Comparison of ENCODE assay signal across 23 mouse cellular contexts in genomic region chr8:94754486-94754885, GRCm38 (mm10). TPM values are rescaled to one million over a fixed set of nuclear protein-coding genes. Genes with fewer than 3 reads are reported as not detected.
DNase-seq lines count a peak whose midpoint lies in the region; ATAC-seq and TF ChIP-seq lines count a peak whose summit lies in the region.
"Had no signal": no experiment of that assay in that cellular context is flagged by ENCODE, and none has a peak within 500 bp of the region (broad histone marks: within the 10 kb centered on the region; RNA-seq: fewer than 3 reads in every experiment).

No protein-coding gene starts in this region.

- H3K9me3 ChIP-seq in intestine, embryonic 15.5 days: no peaks in the 10 kb centered on the region
- no peaks in the 10 kb centered on the region for H3K9me3 ChIP-seq in forebrain, embryonic 15.5 days
- H3K9me3 ChIP-seq: embryonic facial prominence, embryonic 13.5 days; forebrain, embryonic 13.5 days; heart, embryonic 12.5 days; hindbrain, embryonic 10.5 days had no signal

- WGBS in kidney, adult 2 months: 48% methylated on average over 2 of the region's 2 CpGs
- 60% methylated on average over 2 of the region's 2 CpGs for WGBS in intestine, embryonic 15.5 days
- 79% methylated on average over 2 of the region's 2 CpGs for WGBS in forebrain, embryonic 15.5 days

- peak; percentile 18 for DNase-seq in kidney, adult 2 months
- DNase-seq in kidney, postnatal 36 days: no peak
- DNase-seq in retina, postnatal 1 day: peak; percentile 89
- DNase-seq in lung, postnatal 14 days: no peak
- DNase-seq: adrenal gland, adult 2 months; adrenal gland, postnatal 25 days; cerebellum, adult 2 months; cerebellum, postnatal 10 days; embryo, embryonic 11 days; gastrocnemius, postnatal 10 days had no signal

- no peak overlapping the region for H3K27ac ChIP-seq in kidney, adult 2 months (ENCODE audit: insufficient read depth, low read depth, low read length)
- no peak overlapping the region for H3K27ac ChIP-seq in intestine, embryonic 15.5 days
- H3K27ac ChIP-seq in forebrain, embryonic 15.5 days (replicated peaks): no peak overlapping the region
- H3K27ac ChIP-seq: embryonic facial prominence, embryonic 13.5 days; forebrain, embryonic 13.5 days; hindbrain, embryonic 10.5 days; hindbrain, embryonic 14.5 days had no signal

- H3K4me3 ChIP-seq in kidney, adult 2 months (ENCODE audit: insufficient read depth, low read depth, low read length): no peak overlapping the region
- no peak overlapping the region for H3K4me3 ChIP-seq in intestine, embryonic 15.5 days (replicated peaks)
- H3K4me3 ChIP-seq in forebrain, embryonic 15.5 days: no peak overlapping the region
- H3K4me3 ChIP-seq: embryonic facial prominence, embryonic 13.5 days; forebrain, embryonic 13.5 days; heart, embryonic 12.5 days; hindbrain, embryonic 10.5 days had no signal

- ATAC-seq in intestine, embryonic 15.5 days: peak; percentile 71; the same call in 1 of the 2 replicates
- ATAC-seq in forebrain, embryonic 15.5 days (replicated peaks): no peak
- no peak for ATAC-seq in monocyte, adult 5-6 weeks (replicated peaks; ENCODE audit: insufficient number of reproducible peaks, low FRiP score, low TSS enrichment, poor library complexity, severe bottlenecking)
- ATAC-seq: forebrain, embryonic 13.5 days had no signal

- no peaks in the 10 kb centered on the region for H3K27me3 ChIP-seq in kidney, adult 2 months (replicated peaks; ENCODE audit: control insufficient read depth, insufficient read depth, low read length)
- H3K27me3 ChIP-seq in intestine, embryonic 15.5 days (replicated peaks): no peaks in the 10 kb centered on the region
- H3K27me3 ChIP-seq in forebrain, embryonic 15.5 days: no peaks in the 10 kb centered on the region
- H3K27me3 ChIP-seq: CH12.LX; embryonic facial prominence, embryonic 13.5 days; forebrain, embryonic 13.5 days had no signal

- no peaks in the 10 kb centered on the region for H3K36me3 ChIP-seq in kidney, adult 2 months (ENCODE audit: control insufficient read depth, insufficient read depth, low read length)
- H3K36me3 ChIP-seq in intestine, embryonic 15.5 days: no peaks in the 10 kb centered on the region
- no peaks in the 10 kb centered on the region for H3K36me3 ChIP-seq in forebrain, embryonic 15.5 days
- H3K36me3 ChIP-seq: embryonic facial prominence, embryonic 13.5 days; heart, embryonic 12.5 days; hindbrain, embryonic 10.5 days had no signal

- TF ChIP-seq CTCF in kidney, adult 2 months (conservative IDR thresholded peaks at IDR 0.05; ENCODE audit: insufficient read depth, insufficient read length, low read depth, low read length): no peak

- no peak overlapping the region for H3K9ac ChIP-seq in intestine, embryonic 15.5 days
- no peak overlapping the region for H3K9ac ChIP-seq in forebrain, embryonic 15.5 days (replicated peaks)
- H3K9ac ChIP-seq: embryonic facial prominence, embryonic 13.5 days; forebrain, embryonic 13.5 days; heart, embryonic 12.5 days; hindbrain, embryonic 14.5 days had no signal

- no peaks in the 10 kb centered on the region for H3K4me1 ChIP-seq in kidney, adult 2 months (ENCODE audit: control insufficient read depth, insufficient read depth, low read length)
- no peaks in the 10 kb centered on the region for H3K4me1 ChIP-seq in intestine, embryonic 15.5 days (replicated peaks)
- H3K4me1 ChIP-seq in forebrain, embryonic 15.5 days: no peaks in the 10 kb centered on the region
- H3K4me1 ChIP-seq: embryonic facial prominence, embryonic 13.5 days; forebrain, embryonic 13.5 days; heart, embryonic 12.5 days; hindbrain, embryonic 10.5 days had no signal

- H3K4me2 ChIP-seq in intestine, embryonic 15.5 days (replicated peaks): no peak overlapping the region
- H3K4me2 ChIP-seq in forebrain, embryonic 15.5 days (replicated peaks): no peak overlapping the region
- H3K4me2 ChIP-seq: embryonic facial prominence, embryonic 13.5 days; forebrain, embryonic 13.5 days; heart, embryonic 12.5 days; hindbrain, embryonic 14.5 days had no signal

- TF ChIP-seq POLR2A in kidney, adult 2 months (IDR thresholded peaks at IDR 0.05; ENCODE audit: low read depth, low read length): no peak

RNA-seq across cellular contexts. Expression of gene Ccl22, which starts 9.1 kb away (rescaled TPM):
- 0.87 and 3.7 TPM in 2 replicates for polyA plus RNA-seq in kidney, adult 2 months (2012; rRNA removed)
- not detected in 2 replicates for polyA plus RNA-seq in intestine, embryonic 15.5 days (2015; fragmentation: Nextera tagmentation; extraction: Ambion mirVana)
- not detected in 2 replicates for polyA plus RNA-seq in forebrain, embryonic 15.5 days (2015; fragmentation: Nextera tagmentation; extraction: Ambion mirVana)
- total RNA-seq in monocyte, adult 5-6 weeks (2017): 0.11 to 0.87 TPM (median 0.57 TPM) in 3 replicates
- total RNA-seq: adrenal gland, adult 2 months; adrenal gland, postnatal 25 days; common myeloid progenitor, adult 5-6 weeks; gastrocnemius, postnatal 10 days; gastrocnemius, postnatal 4 days; heart, adult 8-10 months; heart, postnatal 25 days had no signal
- polyA plus RNA-seq: embryonic facial prominence, embryonic 13.5 days; forebrain, embryonic 13.5 days; heart, embryonic 12.5 days; hindbrain, embryonic 10.5 days; hindbrain, embryonic 14.5 days had no signal

RNA-seq across cellular contexts. Expression of gene Cx3cl1, which starts 17.3 kb away (rescaled TPM):
- polyA plus RNA-seq in kidney, adult 2 months (2012; rRNA removed): 148 and 169 TPM in 2 replicates
- polyA plus RNA-seq in intestine, embryonic 15.5 days (2015; fragmentation: Nextera tagmentation; extraction: Ambion mirVana): 23.0 and 24.3 TPM in 2 replicates
- polyA plus RNA-seq in forebrain, embryonic 15.5 days (2015; fragmentation: Nextera tagmentation; extraction: Ambion mirVana): 15.2 and 17.3 TPM in 2 replicates
- not detected in 3 replicates for total RNA-seq in monocyte, adult 5-6 weeks (2017)
- total RNA-seq: common myeloid progenitor, adult 5-6 weeks had no signal

RNA-seq across cellular contexts. Expression of gene Ccl17, which starts 55.8 kb away (rescaled TPM):
- 0.64 and 1.0 TPM in 2 replicates for polyA plus RNA-seq in kidney, adult 2 months (2012; rRNA removed)
- polyA plus RNA-seq in intestine, embryonic 15.5 days (2015; fragmentation: Nextera tagmentation; extraction: Ambion mirVana): not detected in 2 replicates
- polyA plus RNA-seq in forebrain, embryonic 15.5 days (2015; fragmentation: Nextera tagmentation; extraction: Ambion mirVana): 0.82 and 0.87 TPM in 2 replicates
- total RNA-seq in monocyte, adult 5-6 weeks (2017): not detected in 3 replicates
- total RNA-seq: gastrocnemius, postnatal 10 days; gastrocnemius, postnatal 4 days; heart, adult 8-10 months; heart, postnatal 25 days had no signal
- polyA plus RNA-seq: adrenal gland, adult 2 months; embryonic facial prominence, embryonic 13.5 days; forebrain, embryonic 13.5 days; hindbrain, embryonic 10.5 days had no signal

RNA-seq across cellular contexts. Expression of gene Pllp, which starts 58.4 kb away (rescaled TPM):
- polyA plus RNA-seq in kidney, adult 2 months (2012; rRNA removed): 160 and 166 TPM in 2 replicates
- polyA plus RNA-seq in intestine, embryonic 15.5 days (2015; fragmentation: Nextera tagmentation; extraction: Ambion mirVana): 42.1 and 47.0 TPM in 2 replicates
- polyA plus RNA-seq in forebrain, embryonic 15.5 days (2015; fragmentation: Nextera tagmentation; extraction: Ambion mirVana): 1.3 and 1.5 TPM in 2 replicates
- not detected in 3 replicates for total RNA-seq in monocyte, adult 5-6 weeks (2017)
- total RNA-seq: common myeloid progenitor, adult 5-6 weeks had no signal
- polyA plus RNA-seq: heart, embryonic 12.5 days had no signal

Comparison
In these comparisons a context has a peak if more than half of its experiments do, and no peak if none do; other contexts are left out.
1. DNase-seq: peak in kidney, adult 2 months (single experiment) and retina, postnatal 1 day (single experiment); none in kidney, postnatal 36 days (0 of 2) and lung, postnatal 14 days (single experiment).